Mouse (Mus musculus): Measurements from ENCODE around the gene Vmn1r210. TPM values are rescaled to one million over a fixed set of nuclear protein-coding genes. Genes with fewer than 3 reads are reported as not detected.

The Vmn1r210 gene
- polyA plus RNA-seq, 1 experiment from 2014 or later = not detected

Other genes with a start within 250 kb of the Vmn1r210 start
- gene Vmn1r205, start 238.3 kb downstream of the Vmn1r210 start, polyA plus RNA-seq (2015; fragmentation: Nextera tagmentation; extraction: Ambion mirVana) = not detected in 2 replicates
- not detected in 2 replicates for gene Vmn1r206, start 207.1 kb downstream of the Vmn1r210 start, polyA plus RNA-seq (2015; fragmentation: Nextera tagmentation; extraction: Ambion mirVana)
- gene Vmn1r207-ps, start 101.7 kb downstream of the Vmn1r210 start, polyA plus RNA-seq (2015; fragmentation: Nextera tagmentation; extraction: Ambion mirVana) = not detected in 2 replicates
- not detected in 2 replicates for gene Vmn1r208, start 53.9 kb downstream of the Vmn1r210 start, polyA plus RNA-seq (2015; fragmentation: Nextera tagmentation; extraction: Ambion mirVana)
- not detected in 2 replicates for gene Vmn1r209, start 21.7 kb downstream of the Vmn1r210 start, polyA plus RNA-seq (2015; fragmentation: Nextera tagmentation; extraction: Ambion mirVana)
- not detected in 2 replicates for gene Vmn1r211, start 26.2 kb upstream of the Vmn1r210 start, polyA plus RNA-seq (2015; fragmentation: Nextera tagmentation; extraction: Ambion mirVana)
- gene Vmn1r212, start 52.9 kb upstream of the Vmn1r210 start, polyA plus RNA-seq (2015; fragmentation: Nextera tagmentation; extraction: Ambion mirVana) = not detected in 2 replicates
- gene Vmn1r213, start 176.3 kb upstream of the Vmn1r210 start, polyA plus RNA-seq (2015; fragmentation: Nextera tagmentation; extraction: Ambion mirVana) = not detected in 2 replicates
- gene Vmn1r214, start 199.1 kb upstream of the Vmn1r210 start, polyA plus RNA-seq (2015; fragmentation: Nextera tagmentation; extraction: Ambion mirVana) = not detected in 2 replicates
- gene Vmn1r215, start 236.7 kb upstream of the Vmn1r210 start, polyA plus RNA-seq (2015; fragmentation: Nextera tagmentation; extraction: Ambion mirVana) = not detected in 2 replicates

All from liver, embryonic 13.5 days (tissue).